Mouse (Mus musculus) cerebellum, adult 9-10 months (tissue): Measurements from ENCODE around the gene Focad.
"Not testable (repeated sequence)": the region's sequence is repeated elsewhere in the genome, so short reads cannot be mapped to it uniquely, and the experiment has no call there.

ENCODE experiments used
- DNase-seq: peaks from one replicate; pipeline ENCODE4 v3.0.0; 2022

Focad gene

GRCm38 (mm10) chr4:88314898-88315297 lies 220.5 kb downstream of the Focad start:
- DNase-seq: no peak

GRCm38 (mm10) chr4:88320067-88320466 lies 225.6 kb downstream of the Focad start:
- DNase-seq: no peak

GRCm38 (mm10) chr4:88325392-88325791 lies 231.0 kb downstream of the Focad start:
- no peak for DNase-seq

GRCm38 (mm10) chr4:88334533-88334932 lies 240.1 kb downstream of the Focad start:
- no peak for DNase-seq

- no peak for DNase-seq
Observed at GRCm38 (mm10) chr4:88336753-88337152, 242.3 kb downstream of the Focad start.

GRCm38 (mm10) chr4:88337365-88337764 lies 242.9 kb downstream of the Focad start:
- no peak for DNase-seq

- no peak for DNase-seq
Observed at GRCm38 (mm10) chr4:88338130-88338529, 243.7 kb downstream of the Focad start.

GRCm38 (mm10) chr4:88344468-88344867 lies 250.0 kb downstream of the Focad start:
- DNase-seq: no peak

GRCm38 (mm10) chr4:88345065-88345464 lies 250.6 kb downstream of the Focad start:
- no peak for DNase-seq

- no peak for DNase-seq
Observed at GRCm38 (mm10) chr4:88345938-88346337, 251.5 kb downstream of the Focad start.

GRCm38 (mm10) chr4:88350910-88351309 lies 256.5 kb downstream of the Focad start:
- peak; percentile 84 for DNase-seq

- no peak for DNase-seq
Observed at GRCm38 (mm10) chr4:88356652-88357051, 262.2 kb downstream of the Focad start.

GRCm38 (mm10) chr4:88357431-88357830 lies 263.0 kb downstream of the Focad start:
- no peak for DNase-seq

GRCm38 (mm10) chr4:88369951-88370350 lies 275.5 kb downstream of the Focad start:
- DNase-seq: no peak

- DNase-seq: no peak
Observed at GRCm38 (mm10) chr4:88370819-88371218, 276.4 kb downstream of the Focad start.

- DNase-seq: no peak
Observed at GRCm38 (mm10) chr4:88372293-88373224, 278.1 kb downstream of the Focad start.

- no peak for DNase-seq
Observed at GRCm38 (mm10) chr4:88390036-88390435, 295.6 kb downstream of the Focad start.

- DNase-seq: not testable (repeated sequence)
Observed at GRCm38 (mm10) chr4:88390596-88390995, 296.2 kb downstream of the Focad start.

- DNase-seq: no peak
Observed at GRCm38 (mm10) chr4:88395717-88396116, 301.3 kb downstream of the Focad start.

- no peak for DNase-seq
Observed at GRCm38 (mm10) chr4:88396995-88397521, 302.6 kb downstream of the Focad start.

- no peak for DNase-seq
Observed at GRCm38 (mm10) chr4:88400302-88400991, 306.0 kb downstream of the Focad start.

GRCm38 (mm10) chr4:88400992-88401313 lies 306.5 kb downstream of the Focad start:
- no peak for DNase-seq

GRCm38 (mm10) chr4:88402884-88403283 lies 308.5 kb downstream of the Focad start:
- no peak for DNase-seq
